27 mouse cellular contexts compared by ENCODE assay signal in the genomic region with DNA sequence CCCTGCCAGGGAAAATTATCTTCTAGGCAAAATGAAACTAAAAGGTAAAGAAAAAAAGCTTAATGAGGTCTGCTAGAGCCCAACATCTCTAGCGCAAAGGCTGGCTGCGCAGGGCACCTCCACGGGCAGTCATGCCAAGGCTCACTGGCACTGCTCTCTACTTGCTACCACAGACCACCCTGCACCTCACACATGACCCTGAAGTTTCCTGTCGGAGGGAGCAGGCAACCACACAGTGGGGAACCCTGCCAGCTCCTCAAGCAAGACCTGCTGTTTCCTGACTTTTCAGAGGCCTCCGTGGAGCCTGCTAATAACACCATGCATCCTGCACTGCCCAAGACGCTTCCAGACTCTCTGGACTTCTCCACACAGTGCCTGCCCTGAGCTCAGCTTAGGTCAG.
DNase-seq lines count a peak whose midpoint lies in the region; ATAC-seq lines count a peak whose summit lies in the region.
"Had no signal": no experiment of that assay in that cellular context is flagged by ENCODE, and none has a peak within 500 bp of the region (broad histone marks: within the 10 kb centered on the region; RNA-seq: fewer than 3 reads in every experiment).

No protein-coding gene starts in this region.

- ATAC-seq in hematopoietic stem cell, adult 5-6 weeks (replicated peaks in 1 of 2; ENCODE audit: insufficient read depth in 1 of 2, low FRiP score in 2 of 2, low TSS enrichment in 1 of 2, low read depth in 1 of 2, poor library complexity in 2 of 2, severe bottlenecking in 2 of 2) = peak; percentile 90 to 95
- no peak for ATAC-seq in megakaryocyte-erythroid progenitor cell, adult 5-6 weeks (replicated peaks; ENCODE audit: low FRiP score, low TSS enrichment, poor library complexity, severe bottlenecking)
- ATAC-seq: forebrain, embryonic 15.5 days; hindbrain, postnatal 0 days; inflammation-experienced regulatory T-cells, adult 6 months; intestine, embryonic 16.5 days; Patski had no signal

- H3K4me1 ChIP-seq in heart, embryonic 10.5 days = peaks cover 11% of the 10 kb centered on the region
- H3K4me1 ChIP-seq: forebrain, embryonic 15.5 days had no signal

- H3K9me3 ChIP-seq in heart, embryonic 10.5 days = no peaks in the 10 kb centered on the region
- H3K9me3 ChIP-seq: embryonic facial prominence, embryonic 12.5 days; forebrain, embryonic 12.5 days; forebrain, embryonic 15.5 days; heart, embryonic 12.5 days; heart, embryonic 15.5 days had no signal

- H3K4me3 ChIP-seq in heart, embryonic 10.5 days = no peak overlapping the region
- H3K4me3 ChIP-seq: embryonic facial prominence, embryonic 12.5 days; erythroblast, embryonic 14.5 days; forebrain, embryonic 12.5 days; forebrain, embryonic 15.5 days; heart, adult 2 months; heart, embryonic 12.5 days; heart, embryonic 15.5 days had no signal

- H3K27ac ChIP-seq in heart, embryonic 10.5 days = peak overlapping the region; percentile 39; the same call in 1 of the 2 replicates
- H3K27ac ChIP-seq: embryonic facial prominence, embryonic 12.5 days; forebrain, embryonic 12.5 days; forebrain, embryonic 15.5 days; heart, adult 2 months; heart, embryonic 15.5 days; hindbrain, embryonic 14.5 days; hindbrain, postnatal 0 days had no signal

- H3K36me3 ChIP-seq in heart, embryonic 10.5 days = no peaks in the 10 kb centered on the region
- H3K36me3 ChIP-seq: embryonic facial prominence, embryonic 12.5 days; forebrain, embryonic 12.5 days; forebrain, embryonic 15.5 days; heart, embryonic 12.5 days; heart, embryonic 15.5 days had no signal

- peak; percentile 36 to 40 for DNase-seq in cerebellum, postnatal 10 days
- no peak for DNase-seq in cerebellum, adult 9-10 months
- DNase-seq in heart, embryonic 10.5 days (ENCODE audit: low spot score) = no peak
- no peak for DNase-seq in heart, adult 8-10 months (ENCODE audit: low spot score)
- peak; percentile 23 for DNase-seq in NIH3T3 (ENCODE audit: low read depth)
- DNase-seq: adrenal gland, postnatal 10 days; adrenal gland, postnatal 36 days; gastrocnemius, postnatal 10 days; gastrocnemius, postnatal 36 days; heart, adult 2 months; heart, postnatal 10 days; heart, postnatal 36 days; kidney, adult 18-20 months; kidney, adult 9 months had no signal

- WGBS in heart, embryonic 10.5 days = 75% methylated on average over 6 of the region's 6 CpGs

- peaks cover 14% of the 10 kb centered on the region; the same call in 1 of the 2 replicates for H3K27me3 ChIP-seq in heart, embryonic 10.5 days (ENCODE audit: insufficient read depth, poor library complexity, severe bottlenecking)
- H3K27me3 ChIP-seq: embryonic facial prominence, embryonic 12.5 days; forebrain, embryonic 15.5 days had no signal

Comparison
In these comparisons a context has a peak if more than half of its experiments do, and no peak if none do; other contexts are left out.
1. DNase-seq: peak in cerebellum, postnatal 10 days (2 of 2) and NIH3T3 (single experiment); none in cerebellum, adult 9-10 months (single experiment), heart, embryonic 10.5 days (single experiment) and heart, adult 8-10 months (single experiment).